Mouse (Mus musculus): Measurements from ENCODE around the gene Egln2. TPM values are rescaled to one million over a fixed set of nuclear protein-coding genes. Genes with fewer than 3 reads are reported as not detected.

Egln2 gene
- polyA plus RNA-seq, 1 experiment from 2014 or later: 76.9 TPM

GRCm38 (mm10) chr7:27128946-27129345 lies 37.7 kb downstream of the Egln2 start:
- Histone ChIP-seq H3K4me3 (ENCODE audit: low read length) (no peak overlapping the region), H3K36me3 (ENCODE audit: insufficient read depth, low read length) (no peaks in the 10 kb centered on the region), H3K4me1 (ENCODE audit: insufficient read depth, low read length) (peaks cover 3% of the 10 kb centered on the region; the same call in 1 of the 2 replicates), H3K9ac (replicated peaks; ENCODE audit: low read length) (no peak overlapping the region), H3K27me3 (ENCODE audit: insufficient read depth, low read length) (no peaks in the 10 kb centered on the region), H3K4me2 (replicated peaks; ENCODE audit: low read depth, low read length) (no peak overlapping the region), H3K27ac (ENCODE audit: low read length) (no peak overlapping the region), H3K9me3 (ENCODE audit: low read length) (peaks cover 3% of the 10 kb centered on the region; the same call in 1 of the 2 replicates)
- no peak for ATAC-seq (ENCODE audit: low FRiP score, low TSS enrichment)
- 87% methylated on average over 13 of the region's 13 CpGs for WGBS

DNA sequence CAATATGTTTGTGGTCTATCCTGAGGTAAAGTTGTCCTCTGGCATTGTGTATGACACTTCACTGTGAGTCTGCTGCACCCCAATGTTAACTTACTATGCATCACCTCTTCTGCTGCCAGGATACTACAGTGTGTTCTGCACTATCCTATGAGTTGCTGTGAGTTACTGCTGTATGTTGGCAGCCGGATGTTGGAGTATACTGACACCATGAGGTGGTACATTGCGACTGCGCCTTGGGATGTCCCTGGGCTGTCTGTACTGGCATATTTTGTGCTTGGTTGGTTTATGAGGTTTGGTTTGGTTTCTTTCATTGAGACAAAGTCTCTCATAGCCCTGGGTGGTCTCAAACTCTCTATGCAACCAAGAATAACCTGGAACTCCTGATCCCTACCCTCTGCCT lies 38.4 kb downstream of the Egln2 start:
- ATAC-seq (ENCODE audit: low FRiP score, low TSS enrichment): peak; percentile 66
- Histone ChIP-seq H3K9ac (replicated peaks; ENCODE audit: low read length) (no peak overlapping the region), H3K9me3 (ENCODE audit: low read length) (peaks cover 3% of the 10 kb centered on the region; the same call in 1 of the 2 replicates), H3K4me2 (replicated peaks; ENCODE audit: low read depth, low read length) (no peak overlapping the region), H3K27ac (ENCODE audit: low read length) (no peak overlapping the region), H3K27me3 (ENCODE audit: insufficient read depth, low read length) (no peaks in the 10 kb centered on the region), H3K4me1 (ENCODE audit: insufficient read depth, low read length) (peaks cover 3% of the 10 kb centered on the region; the same call in 1 of the 2 replicates), H3K36me3 (ENCODE audit: insufficient read depth, low read length) (no peaks in the 10 kb centered on the region), H3K4me3 (ENCODE audit: low read length) (no peak overlapping the region)
- WGBS: 46% methylated on average over 3 of the region's 3 CpGs

DNA sequence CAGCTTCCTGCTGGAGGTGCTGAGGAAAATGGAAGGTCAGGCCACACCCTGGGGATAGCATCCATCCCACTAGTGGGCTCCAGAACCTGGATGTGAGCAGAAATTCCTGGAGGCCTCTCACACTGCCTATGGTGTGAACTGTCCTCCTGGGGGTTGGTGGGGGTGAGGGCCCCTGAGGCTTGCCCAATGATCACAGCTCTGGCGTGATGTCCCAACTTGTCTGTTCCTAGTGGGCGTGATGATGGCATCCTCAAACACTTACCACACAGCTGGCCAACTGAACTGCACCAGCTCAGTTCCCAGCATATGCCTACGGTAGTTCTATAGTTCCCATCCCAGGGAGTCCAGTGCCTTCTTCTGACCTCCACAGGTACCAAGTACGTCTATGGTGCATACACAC lies 41.6 kb downstream of the Egln2 start:
- no peak for ATAC-seq (ENCODE audit: low FRiP score, low TSS enrichment)
- H3K4me2 ChIP-seq (replicated peaks; ENCODE audit: low read depth, low read length): no peak overlapping the region
- H3K9me3 ChIP-seq (ENCODE audit: low read length): no peaks in the 10 kb centered on the region
- H3K9ac ChIP-seq (replicated peaks; ENCODE audit: low read length): no peak overlapping the region
- H3K4me3 ChIP-seq (ENCODE audit: low read length): no peak overlapping the region
- H3K27ac ChIP-seq (ENCODE audit: low read length): no peak overlapping the region
- H3K4me1 ChIP-seq (ENCODE audit: insufficient read depth, low read length): no peaks in the 10 kb centered on the region
- 82% methylated on average over 4 of the region's 4 CpGs for WGBS
- no peaks in the 10 kb centered on the region for H3K36me3 ChIP-seq (ENCODE audit: insufficient read depth, low read length)
- no peaks in the 10 kb centered on the region for H3K27me3 ChIP-seq (ENCODE audit: insufficient read depth, low read length)

DNA sequence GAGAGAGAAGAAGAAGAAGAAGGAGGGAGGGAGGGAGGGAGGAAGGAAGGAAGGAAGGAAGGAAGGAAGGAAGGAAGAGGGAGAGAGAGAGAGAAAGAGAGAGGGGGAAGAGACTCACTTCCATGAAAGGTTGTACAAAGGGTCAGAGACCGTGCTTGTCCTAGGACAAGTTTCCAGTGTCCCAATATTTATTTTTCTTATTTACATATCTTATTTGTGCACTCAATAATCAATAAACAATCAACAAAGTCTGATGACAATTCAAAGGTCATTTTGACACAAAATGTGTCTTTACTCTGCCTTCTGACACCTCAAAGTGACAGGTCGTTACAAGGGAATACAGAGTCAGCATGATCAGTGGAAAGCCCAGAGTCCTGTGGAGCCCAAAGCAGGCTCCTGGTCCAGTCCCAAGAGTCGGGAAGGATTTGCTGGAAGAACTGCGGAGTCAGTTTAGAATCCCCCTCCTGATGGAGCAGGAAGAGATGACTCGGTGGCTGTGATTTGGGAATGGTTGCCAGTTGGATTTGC lies 42.2 kb downstream of the Egln2 start:
- 80% methylated on average over 5 of the region's 5 CpGs for WGBS
- H3K9ac ChIP-seq (replicated peaks; ENCODE audit: low read length): no peak overlapping the region

DNA sequence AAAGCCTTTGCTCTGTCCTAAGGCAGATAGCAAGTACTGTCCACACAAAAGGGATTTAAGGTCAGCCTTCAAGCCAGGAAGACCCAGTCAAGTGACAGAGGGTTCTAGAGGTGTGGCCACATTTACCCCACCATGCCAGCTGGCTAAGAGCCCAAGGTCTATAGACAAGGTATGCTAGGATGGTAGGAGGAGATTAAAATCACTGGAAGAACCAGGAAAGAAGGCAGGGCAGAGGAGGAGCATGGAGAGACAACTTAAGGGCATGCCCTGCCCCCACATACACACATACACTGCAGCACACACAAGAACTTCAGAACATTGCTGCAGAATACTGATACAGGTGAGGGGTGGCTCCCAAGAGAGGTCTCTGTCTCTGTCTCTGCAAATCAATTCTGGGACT lies 46.9 kb downstream of the Egln2 start, which contains the start of gene Cyp2f2:
Gene Cyp2f2, plus strand, starts transcription at position 234 of the 400 bp plus-strand sequence.
- no peaks in the 10 kb centered on the region for H3K27me3 ChIP-seq (ENCODE audit: insufficient read depth, low read length)
- no peak for ATAC-seq (ENCODE audit: low FRiP score, low TSS enrichment)
- no peak within 1 kb of the TSS for H3K4me2 ChIP-seq (replicated peaks; ENCODE audit: low read depth, low read length)
- H3K36me3 ChIP-seq (ENCODE audit: insufficient read depth, low read length): no peaks in the 10 kb centered on the region
- no peak within 1 kb of the TSS for H3K27ac ChIP-seq (ENCODE audit: low read length)
- H3K4me1 ChIP-seq (ENCODE audit: insufficient read depth, low read length): no peaks in the 10 kb centered on the region
- H3K9ac ChIP-seq (replicated peaks; ENCODE audit: low read length): no peak within 1 kb of the TSS
- H3K9me3 ChIP-seq (ENCODE audit: low read length): no peaks in the 10 kb centered on the region
- H3K4me3 ChIP-seq (ENCODE audit: low read length): no peak within 1 kb of the TSS

More for the DNA sequence above, 42.2 kb downstream of the Egln2 start:
- Histone ChIP-seq H3K4me1 (ENCODE audit: insufficient read depth, low read length) (no peaks in the 10 kb centered on the region), H3K27me3 (ENCODE audit: insufficient read depth, low read length) (no peaks in the 10 kb centered on the region), H3K27ac (ENCODE audit: low read length) (no peak overlapping the region), H3K4me2 (replicated peaks; ENCODE audit: low read depth, low read length) (no peak overlapping the region), H3K9me3 (ENCODE audit: low read length) (no peaks in the 10 kb centered on the region), H3K36me3 (ENCODE audit: insufficient read depth, low read length) (no peaks in the 10 kb centered on the region), H3K4me3 (ENCODE audit: low read length) (no peak overlapping the region)
- ATAC-seq (ENCODE audit: low FRiP score, low TSS enrichment): no peak

DNA sequence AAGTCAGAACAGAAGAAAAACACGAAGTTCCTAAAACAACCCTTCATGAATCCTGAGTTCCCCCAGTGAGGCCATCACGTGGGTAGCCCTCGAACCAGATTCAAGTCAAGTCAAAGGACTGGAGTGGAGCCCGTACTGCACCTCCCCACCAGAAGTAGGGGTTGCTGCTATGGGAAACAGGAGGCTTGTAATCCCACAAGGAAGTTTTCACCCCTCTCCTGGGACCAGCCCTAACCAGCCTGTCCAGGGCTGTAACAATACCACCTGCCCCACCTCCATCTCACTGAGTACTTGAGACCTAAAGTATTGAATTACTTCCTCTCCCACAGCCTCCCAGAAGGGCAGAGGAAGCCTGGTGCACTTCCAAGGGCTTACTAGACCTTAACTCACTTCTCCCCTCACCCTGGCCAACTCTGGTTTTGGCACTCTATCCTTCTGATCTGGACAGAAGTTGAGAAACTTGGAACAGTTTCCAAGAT lies 48.5 kb downstream of the Egln2 start:
- no peaks in the 10 kb centered on the region for H3K27me3 ChIP-seq (ENCODE audit: insufficient read depth, low read length)
- H3K9ac ChIP-seq (replicated peaks; ENCODE audit: low read length): no peak overlapping the region
- H3K4me2 ChIP-seq (replicated peaks; ENCODE audit: low read depth, low read length): no peak overlapping the region
- peak; percentile 49; the same call in 1 of the 2 replicates for ATAC-seq (ENCODE audit: low FRiP score, low TSS enrichment)
- WGBS: 63% methylated on average over 4 of the region's 4 CpGs
- no peaks in the 10 kb centered on the region for H3K9me3 ChIP-seq (ENCODE audit: low read length)
- no peaks in the 10 kb centered on the region for H3K4me1 ChIP-seq (ENCODE audit: insufficient read depth, low read length)
- no peak overlapping the region for H3K27ac ChIP-seq (ENCODE audit: low read length)
- no peak overlapping the region for H3K4me3 ChIP-seq (ENCODE audit: low read length)
- no peaks in the 10 kb centered on the region for H3K36me3 ChIP-seq (ENCODE audit: insufficient read depth, low read length)

DNA sequence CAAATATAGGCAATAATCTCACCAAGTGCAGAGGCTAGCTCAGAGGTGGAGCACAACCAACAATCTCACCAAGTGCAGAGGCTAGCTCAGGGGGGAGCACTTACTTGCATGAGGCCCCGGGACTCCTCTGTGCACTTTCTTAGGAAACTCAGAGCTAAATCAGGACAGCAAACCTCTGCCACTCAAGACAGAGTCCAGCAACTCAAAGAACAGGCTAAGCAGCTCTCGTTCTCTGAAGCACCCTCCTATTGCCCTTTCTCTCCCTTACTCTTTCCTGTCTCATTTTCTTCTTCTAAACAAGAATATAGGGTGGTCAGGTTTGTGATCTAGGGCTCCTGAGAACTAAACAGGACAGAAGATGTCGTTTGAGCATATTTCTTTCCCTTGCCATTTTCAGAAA lies 54.6 kb downstream of the Egln2 start:
- no peaks in the 10 kb centered on the region for H3K27me3 ChIP-seq (ENCODE audit: insufficient read depth, low read length)
- no peak for ATAC-seq (ENCODE audit: low FRiP score, low TSS enrichment)
- no peak overlapping the region for H3K4me2 ChIP-seq (replicated peaks; ENCODE audit: low read depth, low read length)
- no peak overlapping the region for H3K4me3 ChIP-seq (ENCODE audit: low read length)
- H3K36me3 ChIP-seq (ENCODE audit: insufficient read depth, low read length): no peaks in the 10 kb centered on the region
- WGBS: 73% methylated on average over 3 of the region's 3 CpGs
- no peak overlapping the region for H3K9ac ChIP-seq (replicated peaks; ENCODE audit: low read length)
- H3K4me1 ChIP-seq (ENCODE audit: insufficient read depth, low read length): no peaks in the 10 kb centered on the region
- peaks cover 8% of the 10 kb centered on the region; the same call in 1 of the 2 replicates for H3K9me3 ChIP-seq (ENCODE audit: low read length)
- H3K27ac ChIP-seq (ENCODE audit: low read length): no peak overlapping the region

GRCm38 (mm10) chr7:27111038-27111437 lies 55.6 kb downstream of the Egln2 start:
- no peak overlapping the region for H3K9ac ChIP-seq (replicated peaks; ENCODE audit: low read length)
- H3K9me3 ChIP-seq (ENCODE audit: low read length): peaks cover 8% of the 10 kb centered on the region; the same call in 1 of the 2 replicates
- no peaks in the 10 kb centered on the region for H3K4me1 ChIP-seq (ENCODE audit: insufficient read depth, low read length)
- H3K27me3 ChIP-seq (ENCODE audit: insufficient read depth, low read length): no peaks in the 10 kb centered on the region
- ATAC-seq (ENCODE audit: low FRiP score, low TSS enrichment): no peak
- 90% methylated on average over 1 of the region's 1 CpGs for WGBS
- no peak overlapping the region for H3K27ac ChIP-seq (ENCODE audit: low read length)
- H3K4me3 ChIP-seq (ENCODE audit: low read length): no peak overlapping the region
- H3K36me3 ChIP-seq (ENCODE audit: insufficient read depth, low read length): no peaks in the 10 kb centered on the region
- no peak overlapping the region for H3K4me2 ChIP-seq (replicated peaks; ENCODE audit: low read depth, low read length)

DNA sequence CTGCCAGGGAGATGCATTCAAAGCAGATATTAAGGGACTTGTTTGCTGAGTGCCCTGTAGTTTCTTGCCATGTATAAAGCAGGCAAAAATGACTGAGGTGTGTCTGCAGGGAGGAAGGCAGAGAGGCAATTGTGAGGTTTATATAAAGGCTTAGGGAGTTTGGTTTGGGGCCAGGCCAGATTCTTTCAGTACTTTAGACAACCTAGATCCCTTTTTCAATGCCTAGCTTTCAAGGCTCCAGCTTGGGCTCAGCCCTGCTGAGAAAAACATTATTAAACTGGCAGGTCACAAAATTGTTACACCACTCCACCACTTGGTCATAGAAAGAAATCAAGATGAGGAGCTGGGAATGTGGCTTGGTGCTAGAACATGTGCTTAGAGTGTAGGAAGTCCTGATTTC lies 56.3 kb downstream of the Egln2 start:
- Histone ChIP-seq H3K4me2 (replicated peaks; ENCODE audit: low read depth, low read length) (no peak overlapping the region), H3K4me1 (ENCODE audit: insufficient read depth, low read length) (no peaks in the 10 kb centered on the region), H3K9me3 (ENCODE audit: low read length) (peaks cover 8% of the 10 kb centered on the region; the same call in 1 of the 2 replicates), H3K9ac (replicated peaks; ENCODE audit: low read length) (no peak overlapping the region), H3K27ac (ENCODE audit: low read length) (no peak overlapping the region), H3K27me3 (ENCODE audit: insufficient read depth, low read length) (no peaks in the 10 kb centered on the region), H3K36me3 (ENCODE audit: insufficient read depth, low read length) (no peaks in the 10 kb centered on the region), H3K4me3 (ENCODE audit: low read length) (no peak overlapping the region)
- no peak for ATAC-seq (ENCODE audit: low FRiP score, low TSS enrichment)

Data from kidney, embryonic 16.5 days (tissue).